Mouse (Mus musculus) ES-Bruce4 (cell line): ENCODE results near the gene Atp13a2.

Experiments used
- CTCF ChIP-seq: IDR thresholded peaks from one replicate; pipeline ENCODE4 v1.8.1; 2011; ENCODE audit warnings: low read depth, low read length
- EP300 ChIP-seq: IDR thresholded peaks from 2 replicates; pipeline ENCODE4 v1.6.1; 2011; ENCODE audit warnings: low read depth, low read length; ENCODE audit not compliant: insufficient read depth

DNA sequence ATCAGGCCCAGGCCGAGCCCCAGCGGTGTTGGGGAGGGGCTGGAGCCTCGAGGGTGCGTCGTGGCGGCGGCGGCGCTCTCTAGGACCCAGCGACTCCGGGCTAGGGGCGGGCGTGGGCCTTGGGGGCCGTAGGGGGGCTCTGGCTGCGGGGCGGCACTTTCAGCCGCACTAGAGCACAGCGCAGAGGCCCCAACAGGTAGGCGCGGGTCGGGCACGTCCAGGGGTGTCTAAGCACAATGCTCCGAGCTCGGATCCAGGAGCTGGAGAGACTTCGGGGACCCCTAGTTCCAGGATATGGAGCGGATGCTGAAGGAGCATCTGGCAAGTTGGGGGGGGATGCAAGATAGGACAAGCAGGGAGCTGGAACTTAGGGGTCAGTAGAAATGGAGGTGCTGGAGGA is 23.9 kb downstream of the Atp13a2 start:
- TF ChIP-seq CTCF, result no peak
- no peak for TF ChIP-seq EP300
